9 mouse cellular contexts compared by ENCODE assay signal in the genomic region with DNA sequence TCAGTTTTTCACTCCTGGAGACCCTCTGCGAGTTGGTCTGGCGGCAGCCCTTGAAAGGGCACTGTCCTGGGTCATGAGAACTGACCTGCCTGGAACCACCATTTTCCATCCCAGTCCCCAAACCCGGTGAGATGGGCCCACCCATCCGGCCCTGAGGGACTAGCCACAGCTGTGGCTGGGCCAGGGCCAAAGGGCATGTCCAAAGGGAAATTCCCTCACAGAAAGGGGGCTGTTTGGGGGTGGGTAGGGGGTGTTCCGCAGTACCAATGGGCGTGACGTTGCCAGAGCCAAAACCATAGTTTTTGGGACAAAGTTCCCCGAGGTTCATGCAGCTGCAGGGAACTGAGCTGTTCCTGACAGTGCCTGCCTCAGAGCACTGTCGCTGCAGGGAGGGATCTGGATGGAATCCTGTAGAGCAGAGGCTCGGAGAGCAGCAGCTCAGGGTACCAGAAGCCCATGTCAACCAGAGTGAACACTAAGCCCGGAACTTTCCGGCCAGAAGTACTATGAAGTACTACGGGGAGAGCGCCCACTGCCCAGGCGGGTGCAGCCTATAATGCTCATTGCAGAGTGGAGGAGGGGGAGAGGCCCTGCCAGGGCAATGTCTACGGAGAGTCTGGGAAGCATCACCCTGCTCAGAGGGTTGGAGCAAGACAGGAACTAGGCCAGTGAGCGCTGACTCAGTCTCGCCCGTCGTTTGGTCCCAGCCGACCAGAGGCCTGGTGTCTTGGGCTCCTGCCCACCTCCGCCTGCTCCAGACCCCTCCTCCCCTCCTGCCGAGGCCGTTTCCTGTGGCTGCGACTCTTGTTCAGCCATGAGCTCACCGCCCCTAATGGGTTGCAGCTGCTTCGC. TPM values are rescaled to one million over a fixed set of nuclear protein-coding genes. Genes with fewer than 3 reads are reported as not detected.
DNase-seq lines count a peak whose midpoint lies in the region; ATAC-seq and TF ChIP-seq lines count a peak whose summit lies in the region.
"Had no signal": no experiment of that assay in that cellular context is flagged by ENCODE, and none has a peak within 500 bp of the region (broad histone marks: within the 10 kb centered on the region; RNA-seq: fewer than 3 reads in every experiment).

No protein-coding gene starts in this region.

- under 1% methylated on average over 27 of the region's 27 CpGs for WGBS in heart, embryonic 12.5 days
- 1% methylated on average over 27 of the region's 27 CpGs for WGBS in kidney, postnatal 0 days
- 1% methylated on average over 27 of the region's 27 CpGs for WGBS in lung, embryonic 16.5 days

- H3K4me2 ChIP-seq in heart, embryonic 12.5 days, result peak overlapping the region; percentile 81
- peak overlapping the region; percentile 89 for H3K4me2 ChIP-seq in kidney, postnatal 0 days (ENCODE audit: low read length)
- H3K4me2 ChIP-seq in lung, embryonic 16.5 days (ENCODE audit: low read depth, low read length), result peak overlapping the region; percentile 79

- peak; percentile 45 for ATAC-seq in erythroblast, adult 5-6 weeks (replicated peaks; ENCODE audit: low FRiP score, poor library complexity, severe bottlenecking)
- ATAC-seq in heart, embryonic 12.5 days (ENCODE audit: insufficient number of reproducible peaks, low FRiP score), result peak; percentile 78
- ATAC-seq in kidney, postnatal 0 days (replicated peaks; ENCODE audit: low FRiP score, low read depth), result peak; percentile 68
- peak; percentile 81 for ATAC-seq in lung, embryonic 16.5 days (ENCODE audit: low read depth)

- peak overlapping the region; percentile 68 for H3K4me3 ChIP-seq in ES-Bruce4 (ENCODE audit: low read depth, low read length)
- peak overlapping the region; percentile 62 for H3K4me3 ChIP-seq in bone marrow macrophage, adult 2 months (ENCODE audit: insufficient read depth, low read length)
- H3K4me3 ChIP-seq in heart, embryonic 12.5 days, result peak overlapping the region; percentile 75
- peak overlapping the region; percentile 83 for H3K4me3 ChIP-seq in kidney, postnatal 0 days (replicated peaks; ENCODE audit: low read depth, low read length)
- H3K4me3 ChIP-seq in lung, embryonic 16.5 days (ENCODE audit: low read length), result peak overlapping the region; percentile 76

- no peak overlapping the region for H3K27ac ChIP-seq in ES-Bruce4 (ENCODE audit: insufficient read depth, low read length)
- no peak overlapping the region for H3K27ac ChIP-seq in bone marrow macrophage, adult 2 months (ENCODE audit: insufficient read depth, low read depth, low read length)
- H3K27ac ChIP-seq in heart, embryonic 12.5 days (ENCODE audit: poor library complexity, severe bottlenecking), result peak overlapping the region; percentile 96
- H3K27ac ChIP-seq in kidney, postnatal 0 days, result peak overlapping the region; percentile 95
- H3K27ac ChIP-seq in lung, embryonic 16.5 days (ENCODE audit: low read length), result peak overlapping the region; percentile 97

- no peak for TF ChIP-seq POLR2A in ES-Bruce4 (IDR thresholded peaks at IDR 0.05; ENCODE audit: insufficient read depth, low read length)
- no peak for TF ChIP-seq POLR2A in bone marrow macrophage, adult 2 months (IDR thresholded peaks at IDR 0.05; ENCODE audit: borderline replicate concordance, low read depth, low read length)

- DNase-seq in kidney, postnatal 0 days (ENCODE audit: low spot score), result peak; percentile 92
- DNase-seq in ovary, postnatal 10 days (ENCODE audit: low spot score), result peak; percentile 64
- DNase-seq in c-Kit-positive CD71-positive TER-119-positive erythroid progenitor cells, embryonic 14.5 days (ENCODE audit: low spot score), result no peak

- no peaks in the 10 kb centered on the region for H3K36me3 ChIP-seq in ES-Bruce4 (ENCODE audit: control insufficient read depth, insufficient read depth, low read length, poor library complexity, severe bottlenecking)
- peaks cover 36% of the 10 kb centered on the region for H3K36me3 ChIP-seq in heart, embryonic 12.5 days
- H3K36me3 ChIP-seq in kidney, postnatal 0 days (ENCODE audit: insufficient read depth, low read length), result peaks cover 21% of the 10 kb centered on the region; the same call in 1 of the 2 replicates
- H3K36me3 ChIP-seq in lung, embryonic 16.5 days (ENCODE audit: control insufficient read depth, insufficient read depth, low read length), result peaks cover 25% of the 10 kb centered on the region

- no peak for TF ChIP-seq CTCF in ES-Bruce4 (IDR thresholded peaks at IDR 0.05; ENCODE audit: low read depth, low read length)
- TF ChIP-seq CTCF in bone marrow macrophage, adult 2 months (IDR thresholded peaks at IDR 0.05; ENCODE audit: low read depth, low read length), result no peak
- no peak for TF ChIP-seq CTCF in kidney, postnatal 0 days (IDR thresholded peaks at IDR 0.05; ENCODE audit: low read depth)

- peak overlapping the region; percentile 75 for H3K9ac ChIP-seq in ES-Bruce4 (ENCODE audit: low read depth, poor library complexity, severe bottlenecking)
- H3K9ac ChIP-seq in heart, embryonic 12.5 days, result peak overlapping the region; percentile 86
- H3K9ac ChIP-seq in kidney, postnatal 0 days (ENCODE audit: low read depth, low read length), result peak overlapping the region; percentile 86
- H3K9ac ChIP-seq in lung, embryonic 16.5 days (ENCODE audit: low read length), result peak overlapping the region; percentile 87

- peaks cover 4% of the 10 kb centered on the region for H3K27me3 ChIP-seq in ES-Bruce4 (ENCODE audit: control insufficient read depth, insufficient read depth, low read length, poor library complexity, severe bottlenecking)
- no peaks in the 10 kb centered on the region for H3K27me3 ChIP-seq in heart, embryonic 12.5 days (replicated peaks)
- H3K27me3 ChIP-seq in kidney, postnatal 0 days (ENCODE audit: insufficient read depth, low read length), result no peaks in the 10 kb centered on the region
- no peaks in the 10 kb centered on the region for H3K27me3 ChIP-seq in lung, embryonic 16.5 days (ENCODE audit: control insufficient read depth, insufficient read depth, low read depth, low read length)

- H3K4me1 ChIP-seq in ES-Bruce4 (ENCODE audit: control insufficient read depth, insufficient read depth, low read length), result no peaks in the 10 kb centered on the region
- peaks cover 19% of the 10 kb centered on the region for H3K4me1 ChIP-seq in bone marrow macrophage, adult 2 months (ENCODE audit: control insufficient read depth, insufficient read depth, low read length)
- peaks cover 22% of the 10 kb centered on the region for H3K4me1 ChIP-seq in heart, embryonic 12.5 days (replicated peaks)
- peaks cover 5% of the 10 kb centered on the region; the same call in 1 of the 2 replicates for H3K4me1 ChIP-seq in kidney, postnatal 0 days (replicated peaks; ENCODE audit: insufficient read depth, low read length)
- peaks cover 20% of the 10 kb centered on the region; the same call in 1 of the 2 replicates for H3K4me1 ChIP-seq in lung, embryonic 16.5 days (replicated peaks; ENCODE audit: control insufficient read depth, insufficient read depth, low read length)

- TF ChIP-seq EP300 in ES-Bruce4 (IDR thresholded peaks at IDR 0.05; ENCODE audit: insufficient read depth, low read depth, low read length), result no peak

- H3K9me3 ChIP-seq in ES-Bruce4 (replicated peaks; ENCODE audit: control insufficient read depth, insufficient read depth, low read length, poor library complexity, severe bottlenecking), result no peaks in the 10 kb centered on the region
- no peaks in the 10 kb centered on the region for H3K9me3 ChIP-seq in heart, embryonic 12.5 days (replicated peaks)
- H3K9me3 ChIP-seq in kidney, postnatal 0 days (replicated peaks; ENCODE audit: low read length), result no peaks in the 10 kb centered on the region
- H3K9me3 ChIP-seq in lung, embryonic 16.5 days (ENCODE audit: control insufficient read depth, low read length), result no peaks in the 10 kb centered on the region

RNA-seq across cellular contexts. Expression of a gene that starts 1.0 kb away (rescaled TPM):
- 20.5 and 24.8 TPM in 2 replicates for polyA plus RNA-seq in ES-Bruce4 (2011; ENCODE audit: insufficient read depth, insufficient read length, low read depth, missing spikeins)
- polyA plus RNA-seq in bone marrow macrophage, adult 2 months (2012; ENCODE audit: insufficient read depth, insufficient read length, missing spikeins), result 4.3 and 5.8 TPM in 2 replicates
- total RNA-seq in erythroblast, adult 5-6 weeks (2015; ENCODE audit: low replicate concordance), result 4.8 TPM in 1 of 2 replicates, not detected in the other
- 2.3 and 14.1 TPM in 2 replicates for total RNA-seq in erythroblast, adult 5-6 weeks (2017; ENCODE audit: low replicate concordance)
- 104 and 111 TPM in 2 replicates for polyA plus RNA-seq in heart, embryonic 12.5 days (2016; fragmentation: Nextera tagmentation; extraction: Ambion mirVana)
- polyA plus RNA-seq in kidney, postnatal 0 days (2015; fragmentation: Nextera tagmentation; extraction: Ambion mirVana), result 58.0 and 61.3 TPM in 2 replicates
- 95.0 and 98.4 TPM in 2 replicates for polyA plus RNA-seq in lung, embryonic 16.5 days (2015; fragmentation: Nextera tagmentation; extraction: Ambion mirVana)

RNA-seq across cellular contexts. Expression of a gene that starts 29.9 kb away (rescaled TPM):
- polyA plus RNA-seq in ES-Bruce4 (2011; ENCODE audit: insufficient read depth, insufficient read length, low read depth, missing spikeins), result 1.3 and 1.9 TPM in 2 replicates
- not detected in 2 replicates for polyA plus RNA-seq in bone marrow macrophage, adult 2 months (2012; ENCODE audit: insufficient read depth, insufficient read length, missing spikeins)
- not detected in 2 replicates for total RNA-seq in erythroblast, adult 5-6 weeks (2015; ENCODE audit: low replicate concordance)
- total RNA-seq in erythroblast, adult 5-6 weeks (2017; ENCODE audit: low replicate concordance), result not detected in 2 replicates
- polyA plus RNA-seq in heart, embryonic 12.5 days (2016; fragmentation: Nextera tagmentation; extraction: Ambion mirVana), result 0.50 and 0.80 TPM in 2 replicates
- 1.7 and 2.3 TPM in 2 replicates for polyA plus RNA-seq in kidney, postnatal 0 days (2015; fragmentation: Nextera tagmentation; extraction: Ambion mirVana)
- polyA plus RNA-seq in lung, embryonic 16.5 days (2015; fragmentation: Nextera tagmentation; extraction: Ambion mirVana), result 0.21 and 0.34 TPM in 2 replicates

RNA-seq across cellular contexts. Expression of a gene that starts 35.0 kb away (rescaled TPM):
- polyA plus RNA-seq in ES-Bruce4 (2011; ENCODE audit: insufficient read depth, insufficient read length, low read depth, missing spikeins), result 64.5 and 69.1 TPM in 2 replicates
- 31.2 and 43.5 TPM in 2 replicates for polyA plus RNA-seq in bone marrow macrophage, adult 2 months (2012; ENCODE audit: insufficient read depth, insufficient read length, missing spikeins)
- 0.58 and 1.9 TPM in 2 replicates for total RNA-seq in erythroblast, adult 5-6 weeks (2015; ENCODE audit: low replicate concordance)
- total RNA-seq in erythroblast, adult 5-6 weeks (2017; ENCODE audit: low replicate concordance), result 3.1 and 3.8 TPM in 2 replicates
- polyA plus RNA-seq in heart, embryonic 12.5 days (2016; fragmentation: Nextera tagmentation; extraction: Ambion mirVana), result 21.5 and 23.6 TPM in 2 replicates
- 34.0 and 35.8 TPM in 2 replicates for polyA plus RNA-seq in kidney, postnatal 0 days (2015; fragmentation: Nextera tagmentation; extraction: Ambion mirVana)
- polyA plus RNA-seq in lung, embryonic 16.5 days (2015; fragmentation: Nextera tagmentation; extraction: Ambion mirVana), result 20.1 and 20.8 TPM in 2 replicates

RNA-seq across cellular contexts. Expression of a gene that starts 56.7 kb away (rescaled TPM):
- polyA plus RNA-seq in ES-Bruce4 (2011; ENCODE audit: insufficient read depth, insufficient read length, low read depth, missing spikeins), result not detected in 2 replicates
- polyA plus RNA-seq in bone marrow macrophage, adult 2 months (2012; ENCODE audit: insufficient read depth, insufficient read length, missing spikeins), result not detected in 2 replicates
- total RNA-seq in erythroblast, adult 5-6 weeks (2015; ENCODE audit: low replicate concordance), result not detected in 2 replicates
- 0.56 TPM in 1 of 2 replicates, not detected in the other for total RNA-seq in erythroblast, adult 5-6 weeks (2017; ENCODE audit: low replicate concordance)
- not detected in 2 replicates for polyA plus RNA-seq in heart, embryonic 12.5 days (2016; fragmentation: Nextera tagmentation; extraction: Ambion mirVana)
- not detected in 2 replicates for polyA plus RNA-seq in kidney, postnatal 0 days (2015; fragmentation: Nextera tagmentation; extraction: Ambion mirVana)
- not detected in 2 replicates for polyA plus RNA-seq in lung, embryonic 16.5 days (2015; fragmentation: Nextera tagmentation; extraction: Ambion mirVana)
- polyA plus RNA-seq: large intestine, adult 2 months had no signal

Comparison
In these comparisons a context has a peak if more than half of its experiments do, and no peak if none do; other contexts are left out.
1. H3K27ac ChIP-seq: peak in heart, embryonic 12.5 days (single experiment), kidney, postnatal 0 days (single experiment) and lung, embryonic 16.5 days (single experiment); none in ES-Bruce4 (single experiment) and bone marrow macrophage, adult 2 months (single experiment).
2. Peak in every context shown above with its lines, with median percentiles within 50 percentile points of each other: H3K4me3 ChIP-seq, H3K9ac ChIP-seq, ATAC-seq and H3K4me2 ChIP-seq.